Mouse (Mus musculus): ENCODE measurements around the gene Gm12830. TPM values are rescaled to one million over a fixed set of nuclear protein-coding genes. Genes with fewer than 3 reads are reported as not detected.

Gm12830 gene
- polyA plus RNA-seq, 1 experiment from 2014 or later: not detected

DNA sequence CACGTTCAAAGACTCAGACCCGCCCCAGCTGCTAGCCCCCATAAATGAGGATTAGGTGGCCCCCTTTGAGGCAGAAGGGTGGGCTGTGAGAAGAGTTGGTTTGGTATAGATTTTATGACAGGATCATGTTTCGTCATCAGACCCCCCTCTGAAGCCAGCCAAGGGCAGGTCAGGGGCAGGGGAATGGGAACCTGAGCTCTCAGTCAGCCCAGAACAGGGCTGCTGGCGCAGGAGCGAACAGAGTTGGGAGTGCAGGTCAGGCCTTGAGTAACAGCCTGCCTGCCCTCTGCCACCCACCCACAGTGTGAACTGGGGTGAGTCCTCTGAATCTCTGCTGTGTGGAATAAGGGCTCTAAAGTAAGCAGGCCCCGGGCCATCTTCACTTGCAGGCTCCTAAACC lies 25.2 kb downstream of the Gm12830 start:
- Histone ChIP-seq H3K4me1 (replicated peaks) (peaks cover 6% of the 10 kb centered on the region), H3K4me3 (no peak overlapping the region), H3K9me3 (replicated peaks) (no peaks in the 10 kb centered on the region), H3K27ac (no peak overlapping the region), H3K36me3 (no peaks in the 10 kb centered on the region), H3K9ac (no peak overlapping the region), H3K27me3 (peaks cover 48% of the 10 kb centered on the region), H3K4me2 (no peak overlapping the region)
- 77% methylated on average over 6 of the region's 6 CpGs for WGBS
- no peak for ATAC-seq (replicated peaks; ENCODE audit: insufficient number of reproducible peaks, insufficient read depth, low FRiP score, low read depth)

DNA sequence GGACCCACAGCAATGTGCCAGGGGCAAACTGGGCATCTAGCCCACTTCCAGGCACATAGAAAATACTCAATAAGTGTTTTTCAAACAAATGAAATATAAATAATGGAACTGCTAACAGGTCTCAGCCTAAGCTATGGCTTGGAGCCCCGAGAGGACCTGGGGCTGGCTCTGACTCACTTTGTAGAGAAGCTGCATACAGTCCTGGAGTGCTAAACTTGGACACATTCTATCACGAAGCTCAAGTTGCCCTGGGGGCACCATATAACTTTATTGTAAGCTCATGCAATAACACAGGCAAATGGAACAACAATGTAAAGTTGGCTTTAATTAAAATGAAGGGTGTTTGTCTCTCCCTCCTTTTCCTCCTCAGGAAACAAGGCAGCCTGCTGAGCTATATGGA lies 32.4 kb downstream of the Gm12830 start:
- Histone ChIP-seq H3K4me3 (no peak overlapping the region), H3K9me3 (replicated peaks) (no peaks in the 10 kb centered on the region), H3K36me3 (no peaks in the 10 kb centered on the region), H3K4me1 (replicated peaks) (no peaks in the 10 kb centered on the region), H3K27ac (no peak overlapping the region), H3K27me3 (no peaks in the 10 kb centered on the region), H3K4me2 (no peak overlapping the region), H3K9ac (no peak overlapping the region)
- ATAC-seq (replicated peaks; ENCODE audit: insufficient number of reproducible peaks, insufficient read depth, low FRiP score, low read depth): no peak
- 62% methylated on average over 2 of the region's 2 CpGs for WGBS

DNA sequence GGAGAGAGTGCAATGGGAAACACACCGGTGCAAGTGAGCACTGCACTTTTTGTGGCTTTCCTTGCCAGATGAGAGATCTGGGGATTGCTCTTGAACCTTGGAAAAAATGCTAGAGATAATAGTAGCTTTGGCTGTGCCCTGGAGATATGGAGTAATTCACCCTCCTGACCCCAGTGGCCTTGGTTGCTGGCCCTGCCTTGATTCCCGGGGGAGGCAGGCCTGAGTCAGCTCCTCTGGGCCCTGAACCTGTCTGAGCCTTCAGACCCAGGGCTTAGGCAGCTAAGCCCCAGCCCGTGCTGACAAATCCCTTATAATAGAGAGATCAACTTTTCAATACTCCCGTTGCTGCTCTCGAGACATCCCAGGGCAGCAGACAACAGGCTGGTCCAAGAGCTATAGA lies 36.9 kb downstream of the Gm12830 start:
- Histone ChIP-seq H3K4me1 (replicated peaks) (no peaks in the 10 kb centered on the region), H3K27me3 (0 out of 2 replicates have a peak, but pooled peaks cover 5% of the 10 kb centered on the region), H3K4me3 (no peak overlapping the region), H3K4me2 (no peak overlapping the region), H3K27ac (no peak overlapping the region), H3K9ac (no peak overlapping the region), H3K36me3 (no peaks in the 10 kb centered on the region), H3K9me3 (replicated peaks) (no peaks in the 10 kb centered on the region)
- WGBS: 47% methylated on average over 5 of the region's 5 CpGs
- ATAC-seq (replicated peaks; ENCODE audit: insufficient number of reproducible peaks, insufficient read depth, low FRiP score, low read depth): no peak

DNA sequence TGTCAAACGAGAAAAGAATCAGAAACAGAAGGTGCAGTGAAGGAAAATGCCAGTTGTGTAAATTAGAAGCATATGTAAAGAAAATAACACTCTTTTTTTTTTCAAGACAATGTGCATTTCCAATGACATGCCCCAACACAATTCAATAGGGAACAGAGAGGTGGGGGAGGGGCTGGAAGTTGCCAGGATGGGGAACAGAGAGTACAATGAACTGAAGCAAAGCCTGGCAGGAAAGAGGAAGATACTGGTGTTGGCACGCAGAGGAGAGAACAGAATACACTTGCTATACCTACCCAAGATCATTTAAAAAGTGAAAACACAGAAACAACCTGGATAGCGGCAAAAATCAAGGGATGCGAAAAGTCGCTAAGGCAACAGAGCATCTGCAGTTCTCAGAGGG lies 41.6 kb downstream of the Gm12830 start:
- Histone ChIP-seq H3K4me3 (no peak overlapping the region), H3K27me3 (0 out of 2 replicates have a peak, but pooled peaks cover 5% of the 10 kb centered on the region)
- 72% methylated on average over 5 of the region's 5 CpGs for WGBS

DNA sequence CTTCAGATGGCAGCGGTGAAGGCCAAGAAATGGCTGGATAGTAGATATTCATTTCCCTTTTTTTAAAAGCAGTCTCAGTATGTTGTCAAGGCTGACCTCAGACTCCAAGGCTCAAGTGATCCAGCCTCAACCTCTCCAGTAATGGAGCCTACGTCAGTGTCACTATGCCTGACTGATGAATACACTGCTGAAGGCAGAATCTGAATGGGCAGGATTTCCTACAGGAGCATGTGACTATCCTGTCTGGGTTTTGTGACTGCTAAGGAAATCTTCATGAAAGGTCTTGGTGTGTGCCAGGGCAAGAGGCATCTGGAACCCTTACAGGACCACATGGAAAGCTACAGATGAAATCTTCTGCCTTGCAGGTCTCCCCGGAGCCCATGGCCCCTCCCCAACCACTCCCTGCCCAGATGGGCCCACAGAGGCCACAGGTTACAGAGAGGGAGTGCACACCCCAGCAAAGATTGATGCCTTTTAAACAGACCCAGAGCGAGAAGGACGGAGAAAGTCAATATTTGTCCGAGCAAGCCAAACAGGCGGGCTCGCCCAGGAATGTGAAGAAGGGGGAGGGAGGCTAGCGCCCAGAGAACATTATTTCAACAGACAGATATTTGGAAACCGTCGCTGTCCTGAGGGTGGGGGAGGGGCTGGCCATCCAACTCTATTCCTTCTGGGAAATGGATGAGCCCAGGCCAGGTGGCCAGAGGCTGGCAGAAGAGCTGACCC lies 48.4 kb downstream of the Gm12830 start:
- WGBS: 36% methylated on average over 11 of the region's 11 CpGs
- no peak for ATAC-seq (replicated peaks; ENCODE audit: insufficient number of reproducible peaks, insufficient read depth, low FRiP score, low read depth)

More for the DNA sequence above, 41.6 kb downstream of the Gm12830 start:
- no peaks in the 10 kb centered on the region for H3K36me3 ChIP-seq
- H3K9me3 ChIP-seq (replicated peaks): no peaks in the 10 kb centered on the region
- no peaks in the 10 kb centered on the region for H3K4me1 ChIP-seq (replicated peaks)
- H3K27ac ChIP-seq: no peak overlapping the region
- ATAC-seq (replicated peaks; ENCODE audit: insufficient number of reproducible peaks, insufficient read depth, low FRiP score, low read depth): no peak
- no peak overlapping the region for H3K9ac ChIP-seq
- no peak overlapping the region for H3K4me2 ChIP-seq

DNA sequence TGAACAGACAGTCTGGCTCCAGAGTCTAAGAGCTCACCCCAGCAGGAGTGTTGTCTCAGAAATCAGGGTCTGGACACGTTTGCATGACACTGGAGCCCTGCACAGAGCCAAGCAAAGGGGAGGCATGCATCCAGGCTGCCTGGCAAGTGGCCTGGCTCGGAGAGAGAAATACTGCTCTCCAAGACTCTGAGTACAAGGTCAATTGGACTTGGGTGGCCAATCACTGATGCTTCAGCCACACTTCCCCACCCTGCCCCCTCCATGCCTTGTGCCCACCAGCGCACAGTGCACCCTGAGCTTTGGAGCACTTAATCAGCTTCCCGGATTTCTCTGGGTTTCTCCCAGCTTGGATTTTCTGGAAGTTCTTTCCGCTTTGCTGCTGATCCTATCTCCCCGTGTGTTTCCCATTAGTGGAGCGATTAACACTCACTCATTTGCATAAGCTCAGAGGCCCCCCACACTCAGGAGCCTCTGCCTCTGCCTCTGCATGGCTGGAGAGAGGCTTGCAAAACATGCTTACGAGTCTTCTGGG lies 55.0 kb downstream of the Gm12830 start:
- Histone ChIP-seq H3K4me2 (no peak overlapping the region), H3K4me1 (replicated peaks) (no peaks in the 10 kb centered on the region), H3K9ac (no peak overlapping the region), H3K9me3 (replicated peaks) (no peaks in the 10 kb centered on the region), H3K36me3 (no peaks in the 10 kb centered on the region), H3K4me3 (no peak overlapping the region), H3K27me3 (peaks cover 3% of the 10 kb centered on the region; the same call in 1 of the 2 replicates), H3K27ac (no peak overlapping the region)
- no peak for ATAC-seq (replicated peaks; ENCODE audit: insufficient number of reproducible peaks, insufficient read depth, low FRiP score, low read depth)
- 26% methylated on average over 8 of the region's 8 CpGs for WGBS

More for the DNA sequence above, 48.4 kb downstream of the Gm12830 start:
- no peaks in the 10 kb centered on the region for H3K9me3 ChIP-seq (replicated peaks)
- H3K36me3 ChIP-seq: no peaks in the 10 kb centered on the region
- H3K27ac ChIP-seq: no peak overlapping the region
- H3K4me1 ChIP-seq (replicated peaks): no peaks in the 10 kb centered on the region
- no peak overlapping the region for H3K4me2 ChIP-seq
- no peaks in the 10 kb centered on the region for H3K27me3 ChIP-seq
- no peak overlapping the region for H3K4me3 ChIP-seq
- no peak overlapping the region for H3K9ac ChIP-seq

DNA sequence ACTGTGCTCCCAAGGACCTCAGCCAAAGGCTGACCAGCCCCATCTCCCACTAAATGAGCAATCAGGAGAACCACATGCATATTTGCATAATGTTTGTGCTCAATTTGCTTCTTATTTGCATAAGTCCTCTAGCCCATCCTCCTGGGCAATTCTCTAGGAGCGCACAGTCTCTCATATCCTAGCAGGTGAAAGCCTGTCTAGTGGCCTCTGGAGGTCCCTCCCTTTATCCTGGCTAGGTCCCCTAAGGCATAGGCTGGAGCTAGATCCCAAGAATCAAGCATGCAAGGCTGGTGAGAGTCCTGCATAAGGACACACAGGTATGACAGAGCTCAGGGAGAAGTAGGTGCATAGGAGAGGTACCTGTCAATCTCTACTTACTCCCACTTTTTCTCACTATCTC lies 60.7 kb downstream of the Gm12830 start:
- ATAC-seq (replicated peaks; ENCODE audit: insufficient number of reproducible peaks, insufficient read depth, low FRiP score, low read depth): no peak
- no peaks in the 10 kb centered on the region for H3K36me3 ChIP-seq
- no peaks in the 10 kb centered on the region for H3K9me3 ChIP-seq (replicated peaks)
- no peak overlapping the region for H3K27ac ChIP-seq
- 97% methylated on average over 1 of the region's 1 CpGs for WGBS
- H3K9ac ChIP-seq: no peak overlapping the region
- H3K27me3 ChIP-seq: peaks cover 5% of the 10 kb centered on the region; the same call in 1 of the 2 replicates
- H3K4me1 ChIP-seq (replicated peaks): no peaks in the 10 kb centered on the region
- H3K4me2 ChIP-seq: no peak overlapping the region
- no peak overlapping the region for H3K4me3 ChIP-seq

DNA sequence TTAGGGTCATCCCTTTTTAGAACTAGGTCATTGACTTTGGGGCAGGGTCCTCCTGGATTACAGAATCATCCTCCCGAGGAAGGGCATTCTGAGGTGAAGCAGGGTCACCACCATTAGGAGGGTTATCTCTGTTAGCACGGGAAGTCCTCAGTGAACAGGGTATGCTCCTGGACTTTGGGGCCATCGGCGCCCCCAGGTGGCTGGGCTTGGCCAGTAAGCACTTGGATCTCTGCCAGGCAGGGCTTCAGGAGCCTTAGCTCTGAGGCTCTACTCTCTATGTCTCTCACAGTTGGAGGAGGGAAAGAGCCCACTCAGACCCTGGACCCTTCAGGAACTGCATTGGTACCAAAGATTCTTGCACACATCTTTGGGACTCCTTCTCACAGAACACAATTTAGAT lies 76.3 kb downstream of the Gm12830 start:
- Histone ChIP-seq H3K27me3 (peaks cover 85% of the 10 kb centered on the region), H3K9me3 (replicated peaks) (no peaks in the 10 kb centered on the region), H3K36me3 (no peaks in the 10 kb centered on the region), H3K4me2 (no peak overlapping the region), H3K4me1 (replicated peaks) (peaks cover 7% of the 10 kb centered on the region), H3K27ac (no peak overlapping the region), H3K9ac (no peak overlapping the region), H3K4me3 (no peak overlapping the region)
- no peak for ATAC-seq (replicated peaks; ENCODE audit: insufficient number of reproducible peaks, insufficient read depth, low FRiP score, low read depth)
- WGBS: 15% methylated on average over 4 of the region's 4 CpGs

DNA sequence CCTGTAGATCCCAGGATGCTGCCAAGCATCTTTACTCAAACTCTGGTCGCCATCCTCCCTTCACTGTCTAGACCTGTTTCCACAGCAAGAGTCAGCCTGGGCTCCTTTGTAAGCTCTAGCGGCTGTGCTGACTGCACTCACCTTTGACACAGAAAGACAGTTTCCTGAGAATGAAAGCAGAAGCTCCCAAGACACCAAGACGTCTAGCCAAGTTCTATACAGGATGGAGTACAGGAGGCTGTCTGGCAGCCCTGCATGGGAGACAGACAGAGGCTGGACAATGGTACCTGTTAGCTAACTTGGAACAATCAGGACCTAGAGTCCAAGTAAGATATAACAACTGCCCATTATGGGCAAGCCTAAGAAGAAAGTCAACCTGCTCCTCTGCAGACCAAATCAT lies 78.4 kb downstream of the Gm12830 start:
- no peak overlapping the region for H3K27ac ChIP-seq
- H3K4me1 ChIP-seq (replicated peaks): peaks cover 7% of the 10 kb centered on the region
- no peaks in the 10 kb centered on the region for H3K9me3 ChIP-seq (replicated peaks)
- 7% methylated on average over 3 of the region's 3 CpGs for WGBS
- no peak overlapping the region for H3K4me3 ChIP-seq
- peaks cover 96% of the 10 kb centered on the region for H3K27me3 ChIP-seq
- H3K9ac ChIP-seq: no peak overlapping the region
- no peak for ATAC-seq (replicated peaks; ENCODE audit: insufficient number of reproducible peaks, insufficient read depth, low FRiP score, low read depth)
- H3K36me3 ChIP-seq: no peaks in the 10 kb centered on the region
- no peak overlapping the region for H3K4me2 ChIP-seq

DNA sequence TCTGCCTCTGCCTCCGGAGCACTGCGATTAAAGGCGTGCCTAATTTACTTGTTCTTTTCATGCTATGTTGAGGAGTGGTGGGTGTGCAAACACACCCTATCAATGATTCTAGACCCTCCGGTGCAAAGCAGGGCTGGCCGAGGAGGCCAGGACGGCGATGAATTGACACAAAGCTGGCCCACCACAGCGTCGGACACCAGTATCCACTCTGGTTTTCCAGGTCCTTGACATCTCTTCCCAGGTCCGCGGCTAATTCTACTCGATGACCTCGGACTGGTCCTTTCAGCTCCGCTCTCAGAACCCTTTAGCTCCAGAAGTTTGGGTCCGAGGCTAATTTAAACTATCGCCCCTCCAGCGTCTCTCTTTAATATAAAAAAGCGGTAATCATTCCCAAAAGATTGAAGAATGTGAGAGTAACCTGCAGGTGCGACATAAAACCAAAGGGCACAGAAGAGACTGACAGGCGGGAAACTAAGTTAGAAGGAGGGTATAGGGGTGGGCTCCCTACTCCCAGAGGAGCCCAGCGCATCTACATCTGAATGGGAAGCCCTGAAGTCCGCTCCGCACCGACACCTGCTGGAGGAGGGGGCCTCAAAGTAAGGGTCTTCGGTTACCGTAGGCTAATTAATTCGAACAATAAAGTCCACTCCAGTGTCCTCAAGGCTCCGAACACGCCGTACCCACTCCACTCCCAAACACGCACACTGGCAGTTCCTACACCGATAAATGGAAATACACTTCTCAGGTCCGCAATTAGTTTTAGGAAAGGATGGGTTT lies 79.5 kb downstream of the Gm12830 start:
- no peak overlapping the region for H3K4me3 ChIP-seq

DNA sequence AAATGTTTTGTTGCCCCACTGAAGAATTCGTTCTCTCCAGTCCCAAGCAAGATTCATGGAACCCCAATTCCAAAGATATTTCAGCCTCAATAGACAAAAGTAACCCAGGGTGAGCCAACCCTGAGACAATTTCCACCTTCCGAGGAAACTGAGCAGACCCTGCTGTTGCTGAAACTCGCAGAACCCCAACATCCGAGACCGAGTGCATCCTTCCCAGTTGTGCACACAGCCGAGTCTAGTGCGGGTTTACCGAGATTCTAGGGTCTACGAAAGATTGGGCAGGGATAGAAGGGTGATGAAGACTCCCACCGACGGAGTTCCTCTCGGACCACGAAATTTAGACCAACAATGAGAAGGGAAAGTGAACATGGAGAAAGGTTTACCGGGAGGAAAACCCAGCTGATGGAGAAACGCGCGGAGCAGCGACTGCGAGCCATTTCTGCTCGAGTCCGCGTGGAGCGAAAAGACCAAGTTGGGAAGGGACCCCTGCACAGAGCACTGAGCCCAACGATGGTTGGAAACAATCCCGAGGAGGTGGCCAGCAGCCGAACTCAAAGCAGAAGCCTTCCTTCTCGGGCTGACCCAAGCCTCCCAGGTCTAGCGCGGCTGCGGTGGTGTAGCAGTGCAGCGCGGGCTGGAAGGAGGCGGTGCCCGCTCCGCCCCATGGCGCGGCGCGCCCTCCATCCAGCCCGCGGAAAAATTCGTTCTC lies 80.3 kb downstream of the Gm12830 start:
- H3K27ac ChIP-seq: no peak overlapping the region
- H3K4me3 ChIP-seq: peak overlapping the region; percentile 17; the same call in 1 of the 2 replicates
- peak overlapping the region; percentile 32 for H3K4me2 ChIP-seq
- H3K4me1 ChIP-seq (replicated peaks): peaks cover 9% of the 10 kb centered on the region
- ATAC-seq (replicated peaks; ENCODE audit: insufficient number of reproducible peaks, insufficient read depth, low FRiP score, low read depth): no peak
- H3K27me3 ChIP-seq: peaks cover 100% of the 10 kb centered on the region
- H3K36me3 ChIP-seq: no peaks in the 10 kb centered on the region
- no peaks in the 10 kb centered on the region for H3K9me3 ChIP-seq (replicated peaks)
- H3K9ac ChIP-seq: no peak overlapping the region
- WGBS: under 1% methylated on average over 42 of the region's 42 CpGs

More for the DNA sequence above, 79.5 kb downstream of the Gm12830 start:
- peaks cover 9% of the 10 kb centered on the region for H3K4me1 ChIP-seq (replicated peaks)
- no peak overlapping the region for H3K27ac ChIP-seq
- no peak overlapping the region for H3K4me2 ChIP-seq
- H3K9me3 ChIP-seq (replicated peaks): no peaks in the 10 kb centered on the region
- ATAC-seq (replicated peaks; ENCODE audit: insufficient number of reproducible peaks, insufficient read depth, low FRiP score, low read depth): no peak
- 5% methylated on average over 33 of the region's 33 CpGs for WGBS
- H3K36me3 ChIP-seq: no peaks in the 10 kb centered on the region
- H3K27me3 ChIP-seq: peaks cover 100% of the 10 kb centered on the region
- H3K9ac ChIP-seq: no peak overlapping the region
